Mouse (Mus musculus) T-helper 17 cell (primary cell): ENCODE results near the gene Vmn1r28.
"Not testable (repeated sequence)": the region's sequence is repeated elsewhere in the genome, so short reads cannot be mapped to it uniquely, and the experiment has no call there.

Experiments used
- in situ Hi-C, 2 experiments: fragments of 300-600 bp; cut with MboI, MseI; formaldehyde crosslinking; loops; 1 replicate in 1 of 2; 2 replicates in 1 of 2; pipeline ENCODE4 v1.15.1; 2025; ENCODE audit warnings: high pct_unique_total_duplicates in 2 of 2

Gene Vmn1r28

DNA sequence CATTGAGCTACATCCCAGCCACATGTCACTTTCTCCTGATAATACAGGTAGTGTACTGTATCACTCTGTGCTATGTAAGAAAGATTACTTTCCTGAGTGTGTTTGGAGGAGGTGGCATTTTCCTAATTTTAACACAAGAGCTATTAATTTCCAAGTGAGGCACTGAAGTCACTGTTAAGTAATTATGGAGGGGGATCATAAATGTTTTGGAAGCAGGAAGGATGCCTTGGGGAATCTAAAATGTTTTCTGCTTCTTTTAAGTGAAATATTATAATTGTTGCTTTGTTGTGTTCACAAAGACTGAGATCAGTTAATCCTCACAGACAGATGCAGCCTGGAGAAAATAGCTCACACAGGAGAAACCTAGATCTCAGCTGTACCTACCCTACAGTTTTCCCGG is at the start of gene Vmn1r28:
TSS of gene Vmn1r28 (plus strand) at position 301 of the 400 bp plus-strand sequence.
- in situ Hi-C loops = no loop called here

DNA sequence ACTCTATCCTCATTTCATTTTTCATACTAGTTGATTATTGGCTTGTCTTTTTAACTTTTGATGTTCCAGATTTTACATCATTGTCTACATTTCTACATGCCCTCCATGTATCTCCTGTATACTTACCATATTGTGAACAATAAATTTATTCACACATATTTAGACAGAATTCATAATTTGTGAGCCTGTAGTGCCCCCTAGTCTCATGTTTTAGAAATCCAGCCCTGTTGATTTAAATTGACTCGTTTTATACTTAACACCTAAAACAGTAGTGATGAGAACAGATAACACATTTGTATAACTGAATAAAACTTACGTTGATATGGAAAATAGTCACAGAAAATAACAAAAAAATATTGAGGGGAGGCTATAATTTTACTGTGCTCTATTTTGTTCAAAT is 45.7 kb upstream of the Vmn1r28 start:
- in situ Hi-C loops = loop anchor here in 1 of 2 experiments (5.0 kb wide), 1 partner anchor 784 kb away; no protein-coding TSS in a partner anchor

DNA sequence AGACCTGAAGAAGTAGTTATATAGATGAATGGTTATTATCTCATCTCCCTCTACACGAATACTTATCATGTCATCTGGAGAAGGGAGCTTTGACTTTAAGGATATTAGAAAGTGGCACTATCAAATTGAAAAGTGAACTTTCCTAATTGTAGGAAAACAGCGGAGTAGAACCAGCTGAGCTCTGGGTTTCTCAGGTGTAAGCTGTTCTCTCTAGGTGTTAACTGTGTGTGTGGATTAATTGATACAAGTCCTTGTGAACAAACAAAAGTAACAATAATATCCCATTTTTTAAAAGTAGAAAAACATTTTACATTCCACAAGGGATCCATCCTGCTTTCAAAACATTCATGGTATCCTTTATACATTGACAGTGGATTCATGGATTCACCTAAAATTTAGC is 43.1 kb upstream of the Vmn1r28 start, which contains the start of gene Vmn1r27:
TSS of gene Vmn1r27 (minus strand) at position 101 of the 400 bp plus-strand sequence.
- in situ Hi-C loops = loop anchor here in 1 of 2 experiments (5.0 kb wide), 1 partner anchor 786 kb away; no protein-coding TSS in a partner anchor

DNA sequence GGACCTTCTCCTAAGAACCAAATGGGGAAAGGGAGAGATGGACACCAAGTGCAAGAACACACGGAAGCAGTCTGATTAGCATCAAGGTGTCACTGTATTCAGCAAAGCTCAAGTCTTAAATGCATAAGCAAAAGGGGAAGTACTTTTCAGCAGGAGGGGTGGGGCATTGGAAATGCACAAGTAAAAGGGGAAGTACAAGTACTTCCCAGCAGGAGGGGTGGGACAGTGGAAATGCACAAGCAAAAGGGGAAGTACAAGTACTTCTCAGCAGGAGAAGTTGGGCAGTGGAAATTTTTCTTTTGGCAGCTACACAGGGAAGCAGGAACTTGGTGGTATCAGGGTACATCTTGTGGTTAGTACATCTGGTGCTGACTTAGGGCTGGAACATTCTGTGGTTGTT is 17.8 kb downstream of the Vmn1r28 start:
- in situ Hi-C loops = not testable (repeated sequence)

DNA sequence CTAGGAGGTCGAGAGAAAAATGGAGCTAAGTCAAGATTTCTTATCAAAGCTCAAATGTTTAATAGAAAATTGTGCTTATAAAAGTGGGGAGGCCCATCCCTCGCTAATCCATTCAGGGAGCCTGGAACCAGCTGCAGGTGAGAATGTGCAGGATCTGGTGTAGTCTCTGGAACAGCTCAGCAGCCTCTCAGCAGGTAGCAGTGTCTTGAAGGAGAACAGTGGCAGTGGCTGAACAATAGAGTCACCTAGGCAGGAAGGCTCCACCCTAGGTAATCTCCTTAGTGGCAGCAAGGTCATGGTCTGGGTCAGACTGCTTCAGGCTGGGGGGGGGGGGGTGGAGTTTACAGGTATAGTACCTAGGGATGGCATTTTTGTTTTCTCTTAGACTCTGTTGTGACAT is 30.4 kb downstream of the Vmn1r28 start:
- in situ Hi-C loops = no loop called here

DNA sequence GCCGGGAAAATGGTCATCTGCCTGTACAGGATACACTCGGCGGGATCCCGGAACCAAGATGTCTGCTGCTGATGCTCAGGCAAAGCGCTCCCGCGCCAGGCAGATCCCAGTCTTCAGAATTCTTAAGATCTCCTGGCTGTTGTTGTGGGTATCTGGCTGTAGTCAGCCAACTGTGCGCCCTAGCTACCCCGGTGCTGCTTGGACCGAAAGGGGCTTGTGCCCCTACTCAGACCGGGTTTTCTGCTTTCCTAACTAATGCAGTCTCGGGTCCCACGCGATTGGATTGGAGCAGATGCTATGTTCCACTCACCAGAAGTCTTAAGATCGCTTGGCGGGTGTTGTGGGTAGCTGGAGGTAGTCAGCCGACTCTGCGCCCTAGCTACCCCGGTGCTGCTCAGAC is 36.7 kb downstream of the Vmn1r28 start:
- in situ Hi-C loops = not testable (repeated sequence)

DNA sequence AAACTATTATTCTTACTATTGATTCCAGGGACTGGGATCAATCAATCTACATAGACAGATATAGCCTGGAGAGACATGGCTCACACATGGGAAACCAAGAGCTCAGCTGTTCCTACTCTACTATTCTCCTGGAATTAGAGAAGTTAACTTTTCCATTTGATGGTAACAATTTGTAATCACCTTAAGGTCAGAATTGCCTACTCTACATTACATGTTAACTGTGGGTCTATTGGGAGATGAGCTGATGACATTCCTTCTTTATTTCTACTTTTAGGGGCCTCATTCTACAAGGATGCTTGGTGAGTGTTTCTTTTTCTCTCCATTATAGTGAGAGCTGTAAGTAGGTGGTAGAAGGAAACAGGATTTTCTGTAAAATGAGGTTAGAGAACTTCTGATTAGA is 39.4 kb downstream of the Vmn1r28 start, which contains the start of gene Vmn1r29:
TSS of gene Vmn1r29 (plus strand) at position 301 of the 400 bp plus-strand sequence.
- in situ Hi-C loops = no loop called here
